Mouse (Mus musculus) limb, embryonic 11.5 days (tissue): Measurements from ENCODE around the gene Zscan29. TPM values are rescaled to one million over a fixed set of nuclear protein-coding genes. Genes with fewer than 3 reads are reported as not detected.
"Not testable (repeated sequence)": the region's sequence is repeated elsewhere in the genome, so short reads cannot be mapped to it uniquely, and the experiment has no call there.

Source experiments
- ATAC-seq: fragments of 200-750 bp; cut with Nextera tagmentation; 2 replicates; pipeline ENCODE4 v1.8.0; 2017; ENCODE audit warnings: low read depth; ENCODE audit not compliant: insufficient number of reproducible peaks, low FRiP score, low TSS enrichment
- DNase-seq: peaks from one replicate; pipeline ENCODE4 v3.0.0-alpha.2; 2015; ENCODE audit warnings: low spot score
- H3K27ac ChIP-seq: fragments of 300-500 bp; sonication (generic); replicated peaks from 2 replicates; pipeline ENCODE4 v1.5.1; 2014; ENCODE audit warnings: low read depth, mild to moderate bottlenecking, low read length
- H3K27me3 ChIP-seq: fragments of 300-500 bp; sonication (generic); 2 replicates; pipeline ENCODE4 v1.6.1; 2014; ENCODE audit warnings: mild to moderate bottlenecking, low read length, mixed read lengths; ENCODE audit not compliant: control insufficient read depth, insufficient read depth
- H3K36me3 ChIP-seq: fragments of 300-500 bp; sonication (generic); 2 replicates; pipeline ENCODE4 v1.6.1; 2014; ENCODE audit warnings: mild to moderate bottlenecking, low read length, moderate library complexity, mixed read lengths; ENCODE audit not compliant: control insufficient read depth, insufficient read depth
- H3K4me1 ChIP-seq: fragments of 300-500 bp; sonication (generic); 2 replicates; pipeline ENCODE4 v1.6.1; 2014; ENCODE audit warnings: low read length, mixed read lengths; ENCODE audit not compliant: control insufficient read depth, insufficient read depth
- H3K4me2 ChIP-seq: fragments of 300-500 bp; sonication (generic); 2 replicates; pipeline ENCODE4 v1.6.1; 2014; ENCODE audit warnings: low read depth, mild to moderate bottlenecking, moderate library complexity; ENCODE audit not compliant: severe bottlenecking
- H3K4me3 ChIP-seq: fragments of 300-500 bp; sonication (generic); 2 replicates; pipeline ENCODE4 v1.5.1; 2014; ENCODE audit warnings: low read depth, low read length
- H3K9ac ChIP-seq: fragments of 300-500 bp; sonication (generic); 2 replicates; pipeline ENCODE4 v1.6.1; 2014; ENCODE audit warnings: mild to moderate bottlenecking, low read length
- H3K9me3 ChIP-seq: fragments of 300-500 bp; sonication (generic); 2 replicates; pipeline ENCODE4 v1.6.1; 2016; ENCODE audit warnings: low read length; ENCODE audit not compliant: control insufficient read depth
- WGBS: fragments of 180-500 bp; shearing (Covaris S2); extraction: QIAGEN DNeasy Blood & Tissue Kit; methylation state at CpG from one replicate; pipeline ENCODE4 v1.1.7; 2014; 5-methylcytosine and 5-hydroxymethylcytosine counted together
- polyA plus RNA-seq: library from polyadenylated mRNA; unstranded; fragments of >200 nt; fragmentation: Nextera tagmentation; extraction: Ambion mirVana; gene quantifications from 2 replicates; pipeline ENCODE4 v1.2.1, GENCODE M21; 2014

The Zscan29 gene
- polyA plus RNA-seq, 1 experiment from 2014 or later, result 12.6 TPM

GRCm38 (mm10) chr2:121127536-121127935 is 43.4 kb downstream of the Zscan29 start:
- Histone ChIP-seq H3K4me3 (no peak overlapping the region), H3K9ac (no peak overlapping the region), H3K27ac (no peak overlapping the region), H3K36me3 (no peaks in the 10 kb centered on the region), H3K4me1 (no peaks in the 10 kb centered on the region), H3K9me3 (no peaks in the 10 kb centered on the region), H3K4me2 (no peak overlapping the region), H3K27me3 (no peaks in the 10 kb centered on the region)
- DNase-seq (no peak), ATAC-seq (no peak)
- 92% methylated on average over 1 of the region's 1 CpGs for WGBS

- not testable (repeated sequence) for ATAC-seq, H3K4me1 ChIP-seq, H3K4me3 ChIP-seq, H3K9me3 ChIP-seq, H3K27ac ChIP-seq, H3K27me3 ChIP-seq, H3K36me3 ChIP-seq, DNase-seq, H3K4me2 ChIP-seq, H3K9ac ChIP-seq
- 90% methylated on average over 5 of the region's 5 CpGs for WGBS
Measured at GRCm38 (mm10) chr2:121126302-121126701, 44.6 kb downstream of the Zscan29 start.

GRCm38 (mm10) chr2:121119260-121119659 is 51.7 kb downstream of the Zscan29 start:
- 84% methylated on average over 3 of the region's 3 CpGs for WGBS
- no peak overlapping the region for H3K27ac ChIP-seq
- H3K4me2 ChIP-seq, result no peak overlapping the region
- H3K27me3 ChIP-seq, result no peaks in the 10 kb centered on the region
- DNase-seq (no peak), ATAC-seq (no peak)
- H3K9ac ChIP-seq, result no peak overlapping the region
- H3K4me1 ChIP-seq, result no peaks in the 10 kb centered on the region
- no peaks in the 10 kb centered on the region for H3K9me3 ChIP-seq
- no peaks in the 10 kb centered on the region for H3K36me3 ChIP-seq
- no peak overlapping the region for H3K4me3 ChIP-seq

GRCm38 (mm10) chr2:121115418-121115817 is 55.5 kb downstream of the Zscan29 start:
- no peak overlapping the region for H3K4me2 ChIP-seq
- H3K4me3 ChIP-seq, result no peak overlapping the region
- H3K27ac ChIP-seq, result no peak overlapping the region
- H3K36me3 ChIP-seq, result no peaks in the 10 kb centered on the region
- WGBS, result 91% methylated on average over 2 of the region's 2 CpGs
- H3K9ac ChIP-seq, result no peak overlapping the region
- H3K4me1 ChIP-seq, result no peaks in the 10 kb centered on the region
- ATAC-seq, result no peak
- DNase-seq, result no peak
- H3K27me3 ChIP-seq, result no peaks in the 10 kb centered on the region
- H3K9me3 ChIP-seq, result no peaks in the 10 kb centered on the region

- H3K36me3 ChIP-seq, result no peaks in the 10 kb centered on the region
- no peak within 1 kb of the TSS for H3K4me2 ChIP-seq
- no peak within 1 kb of the TSS for H3K27ac ChIP-seq
- H3K27me3 ChIP-seq, result no peaks in the 10 kb centered on the region
- no peak within 1 kb of the TSS for H3K9ac ChIP-seq
- ATAC-seq (no peak), DNase-seq (no peak)
- no peak within 1 kb of the TSS for H3K4me3 ChIP-seq
- H3K4me1 ChIP-seq, result no peaks in the 10 kb centered on the region
- H3K9me3 ChIP-seq, result no peaks in the 10 kb centered on the region
- 88% methylated on average over 4 of the region's 4 CpGs for WGBS
Measured at GRCm38 (mm10) chr2:121109695-121110094, 61.2 kb downstream of the Zscan29 start, which contains the start of gene Tgm7. Gene Tgm7 (minus strand): TSS chr2:121109795.

Other genes starting within 250 kb of the Zscan29 start
- 23.2 and 27.7 TPM in 2 replicates for gene Ubr1, start 200.4 kb downstream of the Zscan29 start, polyA plus RNA-seq
- 0.93 and 1.9 TPM in 2 replicates for gene Tmem62, start 194.1 kb downstream of the Zscan29 start, polyA plus RNA-seq
- 32.7 and 36.6 TPM in 2 replicates for gene Ccndbp1, start 162.7 kb downstream of the Zscan29 start, polyA plus RNA-seq
- gene Epb42, start 134.1 kb downstream of the Zscan29 start, polyA plus RNA-seq, result 3.0 and 4.8 TPM in 2 replicates
- not detected in 2 replicates for gene Tgm5, start 85.3 kb downstream of the Zscan29 start, polyA plus RNA-seq
- gene Tgm7, start 61.3 kb downstream of the Zscan29 start, polyA plus RNA-seq, result not detected in 2 replicates
- 23.0 and 24.6 TPM in 2 replicates for gene Adal, start 30.7 kb downstream of the Zscan29 start, polyA plus RNA-seq
- gene Lcmt2, start 30.5 kb downstream of the Zscan29 start, polyA plus RNA-seq, result 19.6 and 22.6 TPM in 2 replicates
- 67.2 and 72.9 TPM in 2 replicates for gene Tubgcp4, start 471 bp downstream of the Zscan29 start, polyA plus RNA-seq
- gene Trp53bp1, start 100.3 kb upstream of the Zscan29 start, polyA plus RNA-seq, result 104 TPM in 2 replicates
- gene Map1a, start 118.5 kb upstream of the Zscan29 start, polyA plus RNA-seq, result 2.9 and 3.6 TPM in 2 replicates
- 8.5 and 8.6 TPM in 2 replicates for gene Ppip5k1, start 184.3 kb upstream of the Zscan29 start, polyA plus RNA-seq
- 2.0 and 2.1 TPM in 2 replicates for gene Ckmt1, start 186.6 kb upstream of the Zscan29 start, polyA plus RNA-seq
- not detected in 2 replicates for gene Strc, start 216.0 kb upstream of the Zscan29 start, polyA plus RNA-seq
- 540 and 632 TPM in 2 replicates for gene Pdia3, start 242.7 kb upstream of the Zscan29 start, polyA plus RNA-seq
- gene Catsper2, start 242.7 kb upstream of the Zscan29 start, polyA plus RNA-seq, result 1.7 and 2.0 TPM in 2 replicates